In genomic region chr11:4687027-4687426, GRCm38 (mm10) we compare ENCODE assay signal across 15 mouse cellular contexts. TPM values are rescaled to one million over a fixed set of nuclear protein-coding genes. Genes with fewer than 3 reads are reported as not detected.
"Had no signal": no experiment of that assay in that cellular context is flagged by ENCODE, and none has a peak within 500 bp of the region (broad histone marks: within the 10 kb centered on the region; RNA-seq: fewer than 3 reads in every experiment).

No protein-coding gene starts in this region.

- H3K9me3 ChIP-seq: intestine, embryonic 15.5 days; limb, embryonic 12.5 days; limb, embryonic 15.5 days; liver, embryonic 15.5 days; midbrain, embryonic 13.5 days had no signal

- H3K4me3 ChIP-seq: intestine, embryonic 15.5 days; limb, embryonic 12.5 days; limb, embryonic 15.5 days; liver, embryonic 15.5 days; midbrain, embryonic 13.5 days had no signal

- H3K4me2 ChIP-seq: intestine, embryonic 15.5 days; limb, embryonic 12.5 days; limb, embryonic 15.5 days; liver, embryonic 15.5 days; lung, embryonic 14.5 days; midbrain, embryonic 13.5 days had no signal

- H3K4me1 ChIP-seq: intestine, embryonic 15.5 days; limb, embryonic 15.5 days; liver, embryonic 15.5 days; midbrain, embryonic 13.5 days had no signal

- H3K27ac ChIP-seq: intestine, embryonic 15.5 days; limb, embryonic 12.5 days; limb, embryonic 15.5 days; liver, embryonic 15.5 days; macrophage; midbrain, embryonic 13.5 days had no signal

- DNase-seq: kidney, postnatal 14 days; kidney, postnatal 4 days; left cerebral cortex, postnatal 4 days; lung, embryonic 14.5 days; thymus, postnatal 25 days had no signal

- H3K27me3 ChIP-seq: intestine, embryonic 15.5 days; limb, embryonic 12.5 days; limb, embryonic 15.5 days; liver, embryonic 15.5 days; midbrain, embryonic 13.5 days had no signal

- ATAC-seq: intestine, embryonic 15.5 days; lung, postnatal 0 days; midbrain, embryonic 13.5 days; midbrain, embryonic 16.5 days had no signal

- H3K9ac ChIP-seq: intestine, embryonic 15.5 days; limb, embryonic 12.5 days; limb, embryonic 15.5 days; liver, embryonic 15.5 days; lung, embryonic 14.5 days; midbrain, embryonic 13.5 days had no signal

RNA-seq across cellular contexts. Expression of gene Cabp7, which starts 59.6 kb away (rescaled TPM):
- polyA plus RNA-seq: small intestine, adult 2 months; spleen, adult 2 months had no signal
